Mouse (Mus musculus) neural tube, embryonic 13.5 days (tissue): Measurements from ENCODE around the gene Bub1b. TPM values are rescaled to one million over a fixed set of nuclear protein-coding genes. Genes with fewer than 3 reads are reported as not detected.

Experiments used
- ATAC-seq: fragments of 200-750 bp; cut with Nextera tagmentation; 2 replicates; pipeline ENCODE4 v1.8.0; 2017; ENCODE audit warnings: low read depth, mild to moderate bottlenecking, moderate TSS enrichment, moderate library complexity
- H3K27ac ChIP-seq: fragments of 300-500 bp; sonication (generic); replicated peaks from 2 replicates; pipeline ENCODE4 v1.5.1; 2015; ENCODE audit warnings: moderate library complexity, mild to moderate bottlenecking, inconsistent platforms
- H3K27me3 ChIP-seq: fragments of 300-500 bp; sonication (generic); 2 replicates; pipeline ENCODE4 v1.6.1; 2015; ENCODE audit warnings: mild to moderate bottlenecking, inconsistent platforms
- H3K36me3 ChIP-seq: fragments of 300-500 bp; sonication (generic); 2 replicates; pipeline ENCODE4 v1.6.1; 2015; ENCODE audit warnings: mild to moderate bottlenecking, inconsistent platforms
- H3K4me1 ChIP-seq: fragments of 300-500 bp; sonication (generic); replicated peaks from 2 replicates; pipeline ENCODE4 v1.6.1; 2015; ENCODE audit warnings: inconsistent platforms
- H3K4me2 ChIP-seq: fragments of 300-500 bp; sonication (generic); 2 replicates; pipeline ENCODE4 v1.6.1; 2015; ENCODE audit warnings: inconsistent platforms, mild to moderate bottlenecking, moderate library complexity
- H3K4me3 ChIP-seq: fragments of 300-500 bp; sonication (generic); 2 replicates; pipeline ENCODE4 v1.5.1; 2015; ENCODE audit warnings: mild to moderate bottlenecking, inconsistent platforms
- H3K9ac ChIP-seq: fragments of 300-500 bp; sonication (generic); 2 replicates; pipeline ENCODE4 v1.6.1; 2015; ENCODE audit warnings: moderate library complexity, mild to moderate bottlenecking, inconsistent platforms
- H3K9me3 ChIP-seq: fragments of 300-500 bp; sonication (generic); 2 replicates; pipeline ENCODE4 v1.6.1; 2016; ENCODE audit warnings: inconsistent platforms
- WGBS: fragments of 180-500 bp; shearing (Covaris S2); methylation state at CpG from one replicate; pipeline ENCODE4 v1.1.7; 2015; 5-methylcytosine and 5-hydroxymethylcytosine counted together
- polyA plus RNA-seq: library from polyadenylated mRNA; unstranded; fragments of >200 nt; fragmentation: Nextera tagmentation; extraction: Ambion mirVana; gene quantifications from 2 replicates; pipeline ENCODE4 v1.2.1, GENCODE M21; 2015

Gene Bub1b
- polyA plus RNA-seq, 1 experiment from 2014 or later = 14.9 TPM

DNA sequence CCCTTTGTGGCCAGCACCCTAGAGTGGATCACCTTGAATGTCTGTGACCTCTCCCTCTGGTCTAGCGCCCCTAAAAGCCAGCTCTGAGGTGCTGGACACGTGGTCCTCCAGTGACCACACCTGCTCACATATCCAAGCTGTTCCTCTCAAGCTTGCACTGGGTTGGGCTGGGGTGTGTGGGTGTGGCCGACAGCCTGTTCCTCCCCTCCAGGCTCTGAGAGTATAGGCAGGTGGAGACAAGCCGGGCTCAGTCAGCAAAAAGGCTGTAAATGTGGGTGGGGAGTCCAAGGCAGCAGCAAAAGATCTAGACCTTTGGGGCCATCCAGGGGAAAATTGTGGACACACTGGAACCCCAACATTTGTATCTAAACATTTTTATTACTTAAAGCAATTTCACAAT lies 60.4 kb downstream of the Bub1b start:
- 24% methylated on average over 4 of the region's 4 CpGs for WGBS
- Histone ChIP-seq H3K9me3 (no peaks in the 10 kb centered on the region), H3K4me2 (no peak overlapping the region), H3K9ac (no peak overlapping the region), H3K27ac (no peak overlapping the region), H3K4me1 (peaks cover 38% of the 10 kb centered on the region), H3K27me3 (peaks cover 14% of the 10 kb centered on the region), H3K4me3 (no peak overlapping the region), H3K36me3 (no peaks in the 10 kb centered on the region)
- ATAC-seq = no peak

DNA sequence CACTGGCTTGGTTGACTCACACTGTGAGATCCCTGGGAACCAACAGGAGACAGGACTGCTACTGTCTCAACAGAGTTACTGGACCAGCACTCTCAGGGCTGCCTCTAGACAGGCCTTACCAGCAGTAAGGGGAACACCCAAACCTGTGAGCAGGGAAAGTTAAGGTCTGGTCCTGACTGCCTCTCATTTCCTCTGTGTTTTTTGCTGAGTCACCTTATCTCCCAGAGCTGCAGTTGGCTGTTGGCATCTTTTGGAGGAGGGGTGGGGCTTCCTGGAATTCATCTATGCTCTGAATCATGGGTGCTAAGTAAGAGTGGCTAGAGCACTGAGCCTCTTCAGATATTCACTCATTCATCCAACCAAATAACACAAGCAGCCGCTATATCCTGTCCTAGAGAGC lies 61.1 kb downstream of the Bub1b start:
- Histone ChIP-seq H3K4me2 (no peak overlapping the region), H3K4me1 (peaks cover 44% of the 10 kb centered on the region)

GRCm38 (mm10) chr2:118659493-118659892 lies 61.5 kb downstream of the Bub1b start:
- ATAC-seq = no peak
- 90% methylated on average over 12 of the region's 12 CpGs for WGBS
- H3K9ac ChIP-seq = peak overlapping the region; percentile 68
- no peaks in the 10 kb centered on the region for H3K36me3 ChIP-seq
- peaks cover 23% of the 10 kb centered on the region for H3K27me3 ChIP-seq
- peak overlapping the region; percentile 60 for H3K4me2 ChIP-seq
- H3K4me3 ChIP-seq = peak overlapping the region; percentile 38; the same call in 1 of the 2 replicates
- H3K9me3 ChIP-seq = no peaks in the 10 kb centered on the region
- peaks cover 45% of the 10 kb centered on the region for H3K4me1 ChIP-seq
- 0 out of 2 replicates have a peak overlapping the region, but pooled peaks have one; percentile 40 for H3K27ac ChIP-seq

More for the DNA sequence above, 61.1 kb downstream of the Bub1b start:
- no peak overlapping the region for H3K4me3 ChIP-seq
- 76% methylated on average over 1 of the region's 1 CpGs for WGBS
- H3K27me3 ChIP-seq = peaks cover 19% of the 10 kb centered on the region
- H3K36me3 ChIP-seq = no peaks in the 10 kb centered on the region
- ATAC-seq = no peak
- H3K9ac ChIP-seq = no peak overlapping the region
- no peak overlapping the region for H3K27ac ChIP-seq
- H3K9me3 ChIP-seq = no peaks in the 10 kb centered on the region

GRCm38 (mm10) chr2:118659998-118660452 lies 62.0 kb downstream of the Bub1b start:
- Histone ChIP-seq H3K9ac (peak overlapping the region; percentile 68), H3K4me2 (peak overlapping the region; percentile 60), H3K27me3 (peaks cover 25% of the 10 kb centered on the region), H3K4me3 (peak overlapping the region; percentile 38), H3K27ac (peak overlapping the region; percentile 69), H3K9me3 (no peaks in the 10 kb centered on the region), H3K36me3 (no peaks in the 10 kb centered on the region), H3K4me1 (peaks cover 47% of the 10 kb centered on the region)
- ATAC-seq = peak; percentile 69
- 0% methylated on average over 4 of the region's 4 CpGs for WGBS

GRCm38 (mm10) chr2:118661891-118662290 lies 63.9 kb downstream of the Bub1b start:
- Histone ChIP-seq H3K9ac (no peak overlapping the region), H3K36me3 (no peaks in the 10 kb centered on the region), H3K9me3 (no peaks in the 10 kb centered on the region), H3K4me3 (no peak overlapping the region), H3K4me2 (no peak overlapping the region), H3K27ac (no peak overlapping the region), H3K27me3 (peaks cover 25% of the 10 kb centered on the region), H3K4me1 (peaks cover 54% of the 10 kb centered on the region)
- no peak for ATAC-seq
- 83% methylated on average over 9 of the region's 9 CpGs for WGBS

DNA sequence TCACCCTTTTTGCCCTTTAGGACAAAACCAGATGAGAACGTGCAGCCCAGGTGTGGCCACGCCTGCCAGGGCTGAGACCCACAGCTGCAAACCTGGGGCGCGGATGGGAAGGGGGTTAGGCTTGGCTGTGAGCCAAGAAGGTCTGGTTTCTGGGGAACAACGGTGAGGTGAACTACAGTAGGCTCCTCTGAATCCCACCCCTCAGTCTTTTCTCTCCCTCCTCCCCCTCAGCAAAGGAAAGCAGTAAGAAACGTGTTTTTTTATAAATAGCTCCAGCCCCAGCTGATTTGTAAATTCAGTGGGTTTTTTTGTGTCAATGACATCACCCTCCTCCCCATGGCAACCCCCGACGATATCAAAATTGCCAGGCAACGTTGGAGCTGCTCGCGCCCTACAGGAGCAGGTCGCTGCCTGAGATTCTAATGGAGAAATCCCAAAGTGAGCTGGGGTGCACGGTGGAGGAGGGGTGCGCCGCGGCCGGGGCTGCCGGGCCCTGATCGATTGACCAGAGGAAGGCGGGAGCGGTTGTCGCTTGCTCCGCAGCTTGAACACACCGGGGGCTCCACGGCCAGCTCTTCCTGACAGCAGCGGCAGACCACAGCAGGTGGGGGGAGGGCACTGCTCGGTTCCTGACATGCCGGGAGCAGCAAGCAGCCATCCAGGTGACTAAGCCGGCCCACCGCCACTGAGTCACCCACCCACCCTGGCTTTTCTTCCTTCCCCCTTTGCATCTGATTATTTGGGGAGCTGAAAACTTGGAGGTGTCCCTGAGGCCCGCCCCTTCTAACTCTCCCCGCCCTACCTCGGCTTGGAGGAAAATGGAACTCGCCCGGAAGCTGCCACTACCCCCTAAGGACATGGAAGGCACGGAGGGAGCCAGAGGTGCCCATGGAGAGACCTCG lies 65.1 kb downstream of the Bub1b start, which contains the start of gene Pak6:
TSS of gene Pak6 (plus strand) at position 402 of the 902 bp plus-strand sequence.
- H3K9ac ChIP-seq = peak within 1 kb of the TSS; percentile 75
- H3K27me3 ChIP-seq = peaks cover 27% of the 10 kb centered on the region
- H3K4me2 ChIP-seq = peak within 1 kb of the TSS; percentile 76
- H3K9me3 ChIP-seq = no peaks in the 10 kb centered on the region
- peak within 1 kb of the TSS; percentile 63 for H3K27ac ChIP-seq
- H3K4me1 ChIP-seq = peaks cover 50% of the 10 kb centered on the region
- no peaks in the 10 kb centered on the region for H3K36me3 ChIP-seq
- ATAC-seq = peak; percentile 66
- peak within 1 kb of the TSS; percentile 49 for H3K4me3 ChIP-seq
- WGBS = under 1% methylated on average over 35 of the region's 37 CpGs

GRCm38 (mm10) chr2:118663804-118664766 lies 66.1 kb downstream of the Bub1b start:
- peak; percentile 51 for ATAC-seq
- peaks cover 50% of the 10 kb centered on the region for H3K4me1 ChIP-seq
- 50% methylated on average over 19 of the region's 19 CpGs for whole genome bisulfite sequencing
- H3K27ac ChIP-seq = peak overlapping the region; percentile 63; the same call in 1 of the 2 replicates
- peak overlapping the region; percentile 75 for H3K9ac ChIP-seq
- H3K36me3 ChIP-seq = no peaks in the 10 kb centered on the region
- peak overlapping the region; percentile 76 for H3K4me2 ChIP-seq
- peak overlapping the region; percentile 49 for H3K4me3 ChIP-seq
- peaks cover 27% of the 10 kb centered on the region for H3K27me3 ChIP-seq
- no peaks in the 10 kb centered on the region for H3K9me3 ChIP-seq

GRCm38 (mm10) chr2:118664975-118665516 lies 67.0 kb downstream of the Bub1b start:
- Histone ChIP-seq H3K27me3 (peaks cover 27% of the 10 kb centered on the region), H3K27ac (no peak overlapping the region), H3K9ac (no peak overlapping the region), H3K36me3 (no peaks in the 10 kb centered on the region), H3K4me3 (no peak overlapping the region), H3K9me3 (no peaks in the 10 kb centered on the region), H3K4me2 (peak overlapping the region; percentile 76; the same call in 1 of the 2 replicates), H3K4me1 (peaks cover 47% of the 10 kb centered on the region)
- 67% methylated on average over 3 of the region's 3 CpGs for WGBS
- ATAC-seq = no peak

GRCm38 (mm10) chr2:118665616-118666015 lies 67.6 kb downstream of the Bub1b start:
- no peak overlapping the region for H3K4me3 ChIP-seq
- H3K9ac ChIP-seq = no peak overlapping the region
- peaks cover 28% of the 10 kb centered on the region for H3K27me3 ChIP-seq
- 84% methylated on average over 4 of the region's 4 CpGs for WGBS
- ATAC-seq = no peak
- H3K9me3 ChIP-seq = no peaks in the 10 kb centered on the region
- H3K27ac ChIP-seq = no peak overlapping the region
- H3K4me1 ChIP-seq = peaks cover 43% of the 10 kb centered on the region
- 0 out of 2 replicates have a peak overlapping the region, but pooled peaks have one; percentile 76 for H3K4me2 ChIP-seq
- no peaks in the 10 kb centered on the region for H3K36me3 ChIP-seq

- H3K4me2 ChIP-seq = no peak overlapping the region
- no peaks in the 10 kb centered on the region for H3K36me3 ChIP-seq
- peaks cover 34% of the 10 kb centered on the region for H3K27me3 ChIP-seq
- no peak overlapping the region for H3K9ac ChIP-seq
- no peak for ATAC-seq
- peaks cover 43% of the 10 kb centered on the region for H3K4me1 ChIP-seq
- 75% methylated on average over 5 of the region's 5 CpGs for WGBS
- no peak overlapping the region for H3K4me3 ChIP-seq
- no peak overlapping the region for H3K27ac ChIP-seq
- no peaks in the 10 kb centered on the region for H3K9me3 ChIP-seq
Measured at GRCm38 (mm10) chr2:118667181-118667580, 69.2 kb downstream of the Bub1b start.

- no peak overlapping the region for H3K4me3 ChIP-seq
- no peaks in the 10 kb centered on the region for H3K9me3 ChIP-seq
- peaks cover 23% of the 10 kb centered on the region for H3K4me1 ChIP-seq
- H3K36me3 ChIP-seq = no peaks in the 10 kb centered on the region
- 66% methylated on average over 6 of the region's 6 CpGs for WGBS
- H3K9ac ChIP-seq = no peak overlapping the region
- H3K27me3 ChIP-seq = peaks cover 40% of the 10 kb centered on the region
- H3K27ac ChIP-seq = no peak overlapping the region
- no peak for ATAC-seq
- no peak overlapping the region for H3K4me2 ChIP-seq
Measured at GRCm38 (mm10) chr2:118669245-118669644, 71.2 kb downstream of the Bub1b start.
